Mouse (Mus musculus): Measurements from ENCODE around the gene Gng12.

DNA sequence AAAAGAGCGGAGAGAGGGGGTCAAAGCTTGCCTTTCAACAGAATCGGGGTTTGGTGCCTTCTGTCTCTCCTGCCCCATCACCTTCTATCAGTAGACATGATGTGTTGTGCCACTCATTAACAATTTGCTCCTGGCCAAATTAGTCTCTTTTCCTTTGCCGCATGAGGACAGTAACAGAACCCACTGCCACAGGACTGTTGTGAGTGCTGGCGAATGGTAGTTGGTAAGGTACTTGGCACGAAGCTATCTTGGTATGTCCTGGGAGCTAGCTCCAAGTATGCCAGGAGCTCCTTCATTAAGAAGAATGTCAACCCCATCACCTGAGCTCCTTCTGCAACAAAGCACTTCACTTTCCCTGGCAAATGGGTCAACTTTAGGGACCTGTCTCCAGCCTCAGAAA, 134.6 kb downstream of the Gng12 start:
- TF ChIP-seq EP300 (IDR thresholded peaks at IDR 0.05), result no peak
- TF ChIP-seq CTCF (IDR thresholded peaks at IDR 0.05), result no peak
